Mouse (Mus musculus): ENCODE measurements around the gene Reln.

The Reln gene

GRCm38 (mm10) chr5:22344556-22344975 lies at the start of gene Reln:
TSS of gene Reln (minus strand) at chr5:22344702.
- no peak for DNase-seq (ENCODE audit: low read depth)

DNA sequence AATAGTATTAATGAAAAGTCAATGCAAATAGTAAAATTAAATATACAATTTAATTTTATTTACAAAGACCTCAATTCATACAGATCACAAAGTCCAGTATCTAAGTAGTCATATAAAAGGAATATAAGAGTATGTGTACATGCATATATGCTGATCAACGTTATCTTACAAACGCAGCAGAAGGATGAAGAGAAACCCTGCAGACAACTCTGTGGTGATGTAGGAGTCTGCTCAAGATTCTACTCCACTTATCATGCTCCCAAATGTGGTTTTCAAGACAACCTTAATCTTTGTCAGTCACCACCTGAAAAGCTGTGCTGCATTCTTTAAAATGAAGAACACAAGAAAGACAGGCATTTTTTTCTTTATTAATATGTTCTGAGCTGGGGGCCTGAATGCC lies 44.0 kb upstream of the Reln start:
- no peak for DNase-seq (ENCODE audit: low read depth)

DNA sequence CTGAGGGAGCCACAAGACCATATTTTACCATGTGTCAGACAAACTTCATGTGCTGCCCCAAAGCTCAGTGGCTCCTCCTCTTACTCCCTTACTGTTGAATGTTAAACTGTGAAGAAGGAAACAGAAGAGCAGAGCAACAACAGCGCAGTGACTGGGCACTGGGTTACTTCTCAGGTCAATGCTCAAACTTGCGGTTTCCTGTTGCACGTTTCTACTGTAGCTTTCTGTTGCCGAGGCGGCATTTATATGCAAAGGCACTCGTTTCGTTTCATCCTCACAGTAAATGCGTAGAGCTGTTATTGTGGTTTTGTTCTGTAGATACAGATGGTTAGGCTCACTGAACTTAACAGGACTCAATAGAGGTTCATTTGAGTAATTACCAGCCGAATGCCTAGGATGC lies 16.0 kb upstream of the Reln start:
- no peak for DNase-seq (ENCODE audit: low read depth)

DNA sequence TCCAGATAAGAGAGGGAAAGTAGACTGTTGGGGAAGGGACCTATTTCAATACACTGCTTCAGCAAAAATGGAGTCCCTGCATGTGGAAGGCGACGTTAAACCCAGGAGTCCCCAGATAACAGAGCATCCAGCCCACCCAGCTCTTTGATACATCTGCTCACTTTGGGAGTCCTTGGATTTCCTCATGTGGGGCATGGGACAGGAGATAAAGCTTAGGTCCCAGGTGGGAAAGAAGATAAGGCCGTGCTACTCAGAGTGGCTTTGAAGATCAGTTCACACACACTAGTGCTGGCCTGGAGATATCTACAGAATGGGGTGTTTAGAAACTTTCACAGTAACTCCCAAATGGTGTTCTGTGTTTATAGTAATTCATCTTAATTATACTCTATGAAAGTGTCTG lies 3.9 kb upstream of the Reln start:
- peak; percentile 51 for DNase-seq (ENCODE audit: low read depth)

DNA sequence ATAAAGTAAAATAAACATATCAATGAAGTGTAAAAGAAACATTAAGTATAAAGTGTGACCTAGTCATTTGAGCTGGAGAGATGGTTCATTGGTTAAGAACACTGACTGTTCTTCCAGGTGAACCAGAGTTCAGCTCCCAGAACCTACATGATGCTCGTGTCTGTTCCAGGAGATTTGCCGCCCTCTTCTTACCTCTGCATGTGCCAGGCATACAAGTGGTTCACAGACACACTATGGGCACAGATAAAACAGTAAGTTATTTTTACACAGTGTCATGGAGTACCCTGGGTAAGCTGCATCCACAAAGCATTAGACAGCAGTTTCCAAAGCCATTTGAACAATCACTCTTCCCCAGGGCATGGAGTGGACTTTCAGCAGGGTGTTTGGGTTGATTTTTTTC lies 3.2 kb upstream of the Reln start:
- no peak for DNase-seq (ENCODE audit: low read depth)

DNA sequence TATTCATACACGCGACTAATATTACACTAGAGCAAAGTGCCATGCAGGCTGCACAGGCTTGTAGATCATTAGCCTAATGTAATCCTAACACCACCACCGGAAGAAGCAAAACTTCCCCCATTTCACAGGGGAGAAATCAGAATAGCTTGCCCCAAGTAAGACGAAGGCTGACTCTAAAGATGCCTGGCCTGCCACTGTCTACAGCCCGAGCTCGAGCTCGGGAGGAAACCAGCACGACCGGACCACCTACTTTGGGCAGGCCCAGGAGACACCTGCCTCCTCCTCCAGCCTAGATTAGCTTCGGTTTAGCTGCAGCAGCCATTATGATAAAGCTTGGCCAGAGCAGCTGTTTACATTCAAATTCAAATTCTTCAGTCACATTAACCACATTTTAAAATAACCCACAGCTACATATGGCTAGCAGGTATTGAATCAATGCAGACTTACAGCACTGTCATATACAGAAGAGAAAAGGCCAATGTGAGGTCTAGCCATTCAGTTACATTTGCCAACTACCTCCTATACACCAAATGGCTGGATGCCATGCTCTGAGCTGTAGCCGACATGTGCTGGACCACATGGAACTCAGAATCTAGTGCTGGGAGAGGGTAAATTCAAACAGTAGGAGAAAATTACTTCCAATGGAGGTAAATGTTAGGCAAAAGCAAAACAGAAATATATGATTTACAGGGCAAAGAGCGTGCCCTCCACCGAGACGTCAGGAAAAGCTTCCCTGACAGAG lies 1.6 kb upstream of the Reln start:
- DNase-seq (ENCODE audit: low read depth) = no peak

DNA sequence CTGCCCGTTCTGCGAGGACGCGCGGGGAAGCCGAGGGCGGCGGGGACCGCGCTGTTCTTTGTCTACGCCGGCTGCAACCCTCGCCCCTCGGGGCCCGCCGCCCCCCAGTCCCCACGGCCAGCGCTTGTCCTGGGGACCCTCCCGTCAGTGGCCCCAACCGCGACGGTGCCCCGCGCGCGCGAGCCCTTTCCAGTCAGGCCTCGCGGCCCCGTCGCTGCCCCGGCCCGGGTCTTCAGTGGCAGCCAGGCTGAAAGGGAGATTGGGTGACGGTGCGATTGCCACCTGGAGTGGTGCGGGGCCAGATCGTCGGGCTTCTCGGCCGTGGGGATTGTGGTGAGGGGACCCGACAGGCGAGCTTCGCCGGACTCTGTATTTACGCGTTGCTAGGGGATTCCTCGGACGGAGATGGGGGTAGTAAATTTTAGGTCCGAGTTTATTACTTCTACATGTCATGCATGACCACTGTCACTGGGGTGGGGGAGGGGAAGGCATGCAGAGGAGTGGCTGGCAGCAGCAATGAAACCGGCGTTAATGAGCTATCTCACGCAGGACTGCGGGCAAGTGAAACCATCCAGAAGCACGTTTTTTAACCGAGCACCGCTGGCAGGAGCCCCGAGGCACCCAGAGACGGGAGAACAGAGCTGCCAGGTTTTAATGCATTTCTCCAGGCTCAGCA lies 612 bp upstream of the Reln start:
- no peak for DNase-seq (ENCODE audit: low read depth)

GRCm38 (mm10) chr5:22343843-22344555 lies 503 bp downstream of the Reln start:
- no peak for DNase-seq (ENCODE audit: low read depth)

DNA sequence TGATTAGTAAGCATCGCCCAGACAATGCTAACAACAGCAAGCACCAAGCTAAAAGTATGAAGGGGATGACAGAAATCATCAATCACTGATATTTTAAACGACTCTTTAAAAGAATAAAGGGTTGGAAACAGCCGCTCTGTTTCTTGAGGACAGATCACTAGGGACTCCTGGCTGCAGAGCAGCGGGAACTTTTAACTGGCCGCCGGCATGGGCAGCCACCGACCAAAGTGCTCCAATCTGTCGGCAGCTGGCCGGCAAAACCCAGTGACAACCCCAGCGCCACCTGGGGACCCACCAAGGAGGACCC lies 1.0 kb downstream of the Reln start:
- DNase-seq (ENCODE audit: low read depth) = no peak

GRCm38 (mm10) chr5:22342461-22342860 lies 2.0 kb downstream of the Reln start:
- DNase-seq (ENCODE audit: low read depth) = no peak

DNA sequence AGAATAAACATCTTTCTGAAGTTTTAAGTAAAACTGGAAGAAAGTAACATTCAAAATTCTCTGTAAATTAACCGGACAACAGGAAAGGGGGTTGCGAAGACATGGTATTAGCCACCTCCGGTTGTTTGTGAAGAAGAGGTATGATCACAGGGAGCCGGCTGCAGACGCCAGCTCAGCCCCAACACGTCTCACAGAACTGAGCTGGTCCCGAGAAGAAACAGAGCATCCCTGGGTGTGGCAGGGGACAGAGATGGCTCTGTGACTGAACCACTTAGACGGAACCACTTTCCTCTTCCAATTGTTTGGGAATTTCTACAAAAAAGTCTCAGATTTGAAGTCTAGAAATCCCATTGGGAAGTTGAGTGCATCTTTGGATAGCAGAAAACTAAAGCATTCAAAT lies 3.5 kb downstream of the Reln start:
- DNase-seq (ENCODE audit: low read depth) = no peak

DNA sequence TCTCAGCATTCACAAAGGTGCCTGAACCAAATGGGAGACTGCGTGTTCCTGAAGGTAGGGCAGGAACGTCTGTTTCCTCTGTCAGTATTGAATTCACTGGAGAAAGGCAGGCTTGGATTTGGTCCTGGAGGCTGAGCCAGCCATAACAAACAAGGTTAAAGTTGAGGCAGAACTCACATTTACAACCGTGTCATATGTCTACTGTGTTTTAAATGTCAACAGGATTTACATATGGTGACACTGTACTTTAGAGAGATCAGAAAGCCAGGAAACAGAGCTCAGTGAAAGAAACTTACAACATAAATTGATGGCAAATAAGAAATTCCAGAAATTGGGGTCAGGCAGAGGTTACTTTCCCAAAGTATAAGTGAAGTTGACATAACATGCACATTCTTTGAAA lies 9.1 kb downstream of the Reln start:
- no peak for DNase-seq (ENCODE audit: low read depth)

GRCm38 (mm10) chr5:22330802-22331201 lies 13.7 kb downstream of the Reln start:
- no peak for DNase-seq (ENCODE audit: low read depth)

DNA sequence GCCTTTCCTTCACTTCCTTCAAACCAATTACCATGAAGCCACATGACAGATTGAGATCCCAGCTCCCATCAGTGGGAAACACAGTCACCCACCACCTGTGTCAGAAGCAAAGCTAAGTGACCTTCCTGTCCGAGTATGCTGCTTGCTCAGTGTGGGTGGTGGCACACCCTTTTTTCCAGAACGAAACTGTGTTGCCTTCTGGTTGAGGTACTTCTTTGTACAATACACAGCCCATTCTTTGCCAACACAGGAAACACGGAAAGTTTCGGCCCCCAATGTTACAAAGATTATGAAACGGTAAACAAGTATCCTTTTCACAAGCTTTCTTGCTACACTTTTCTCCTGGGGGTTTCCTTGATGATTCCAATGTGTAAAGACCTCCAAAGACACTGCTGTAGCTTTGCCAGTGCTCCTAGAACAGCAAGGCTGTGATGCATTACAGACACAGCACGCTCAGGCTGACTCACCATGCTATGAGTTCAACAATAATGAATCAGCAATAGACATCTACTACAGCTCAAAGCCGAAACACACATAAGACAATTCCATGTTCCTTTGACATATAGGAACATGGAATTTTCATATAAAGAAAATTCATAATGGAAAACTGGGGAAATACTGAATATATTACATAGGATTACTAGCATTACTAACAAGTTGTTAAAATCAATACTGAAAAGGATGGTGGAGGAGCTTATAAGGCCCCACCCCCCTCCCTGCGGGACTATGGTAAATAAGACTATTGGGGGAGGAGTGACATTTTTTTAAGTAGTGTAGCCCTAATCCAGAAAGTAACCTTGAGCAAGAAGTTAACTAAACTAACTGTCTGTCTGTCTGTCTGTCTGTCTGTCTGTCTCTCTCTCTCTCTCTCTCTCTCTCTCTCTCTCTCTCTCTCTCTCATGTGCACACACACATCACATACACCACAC lies 15.8 kb downstream of the Reln start:
- no peak for DNase-seq (ENCODE audit: low read depth)

- no peak for DNase-seq (ENCODE audit: low read depth)
Observed at GRCm38 (mm10) chr5:22327170-22327569, 17.3 kb downstream of the Reln start.

- DNase-seq (ENCODE audit: low read depth) = no peak
Observed at GRCm38 (mm10) chr5:22323801-22324200, 20.7 kb downstream of the Reln start.

DNA sequence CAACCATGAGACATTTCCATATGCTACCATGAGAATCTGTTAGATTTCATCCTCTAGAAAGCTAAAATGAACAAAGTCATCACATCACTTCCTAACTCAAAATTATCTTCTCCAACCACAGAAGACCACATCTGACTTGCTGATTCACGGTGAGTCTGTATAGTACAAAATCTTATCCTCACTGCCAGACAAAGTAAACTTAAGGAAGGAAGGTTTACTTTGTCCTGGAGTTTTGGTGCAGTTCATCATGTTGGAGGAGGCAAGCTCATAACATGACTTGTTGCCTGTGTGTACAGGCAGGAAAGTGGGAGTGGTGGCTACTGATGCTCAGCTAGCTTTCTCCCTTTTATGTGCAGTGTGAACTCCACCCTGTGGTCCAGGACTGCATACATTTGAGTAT lies 26.7 kb downstream of the Reln start:
- DNase-seq (ENCODE audit: low read depth) = no peak

DNA sequence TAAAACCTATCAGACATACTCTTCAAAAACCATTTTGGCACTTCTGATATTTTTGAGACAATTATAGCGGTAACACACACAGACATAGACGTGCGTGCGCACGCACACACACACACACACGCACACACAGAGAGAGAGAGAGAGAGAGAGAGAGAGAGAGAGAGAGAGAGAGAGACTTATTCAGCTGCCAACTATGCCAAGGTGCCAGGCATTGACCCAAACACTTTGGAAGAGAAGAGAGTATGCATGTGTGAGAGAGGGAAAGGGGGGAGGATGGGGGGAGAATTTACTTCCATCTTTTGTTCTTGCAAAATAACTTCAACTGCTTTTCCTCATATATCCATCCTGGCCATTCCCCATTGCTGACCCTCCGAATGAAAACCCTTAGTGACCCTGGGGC lies 28.0 kb downstream of the Reln start:
- no peak for DNase-seq (ENCODE audit: low read depth)

DNA sequence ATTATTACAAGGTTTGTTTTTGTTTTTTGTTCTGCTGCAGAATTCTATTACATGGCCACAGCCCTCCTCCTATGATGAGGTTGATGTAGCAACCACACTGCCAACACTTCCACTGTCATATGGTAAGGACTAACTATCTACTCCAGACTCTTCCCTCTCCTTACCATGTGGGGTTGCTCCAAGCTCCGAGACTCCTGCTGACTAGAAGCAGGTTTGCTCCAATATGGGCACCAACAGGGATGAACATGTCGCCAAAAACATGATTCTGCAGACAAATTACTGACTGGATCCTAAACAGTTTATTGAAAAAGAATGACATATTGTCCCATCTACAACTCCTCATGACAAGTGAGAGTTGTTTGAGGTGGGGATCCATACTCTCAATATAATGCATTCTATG lies 28.5 kb downstream of the Reln start:
- no peak for DNase-seq (ENCODE audit: low read depth)

DNA sequence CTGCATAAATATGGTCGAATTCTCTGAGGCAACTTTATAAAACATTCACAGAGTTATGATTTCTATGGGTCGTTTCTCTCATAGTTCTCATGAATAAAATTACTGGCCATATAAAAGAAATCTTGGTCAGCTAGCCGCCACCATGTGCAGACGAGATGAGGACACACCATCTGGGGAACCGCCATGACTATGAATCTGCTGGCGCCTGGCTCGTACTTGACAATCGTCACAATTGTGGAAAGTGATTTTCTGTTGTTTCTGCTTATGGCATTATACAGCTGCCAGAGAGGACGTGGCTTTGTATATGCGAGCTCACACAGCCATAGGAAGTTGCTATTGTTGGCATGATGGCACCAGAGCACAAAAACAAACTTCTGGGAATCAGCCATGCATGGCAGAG lies 31.5 kb downstream of the Reln start:
- DNase-seq (ENCODE audit: low read depth) = no peak

- DNase-seq (ENCODE audit: low read depth) = no peak
Observed at GRCm38 (mm10) chr5:22311046-22311445, 33.5 kb downstream of the Reln start.

DNA sequence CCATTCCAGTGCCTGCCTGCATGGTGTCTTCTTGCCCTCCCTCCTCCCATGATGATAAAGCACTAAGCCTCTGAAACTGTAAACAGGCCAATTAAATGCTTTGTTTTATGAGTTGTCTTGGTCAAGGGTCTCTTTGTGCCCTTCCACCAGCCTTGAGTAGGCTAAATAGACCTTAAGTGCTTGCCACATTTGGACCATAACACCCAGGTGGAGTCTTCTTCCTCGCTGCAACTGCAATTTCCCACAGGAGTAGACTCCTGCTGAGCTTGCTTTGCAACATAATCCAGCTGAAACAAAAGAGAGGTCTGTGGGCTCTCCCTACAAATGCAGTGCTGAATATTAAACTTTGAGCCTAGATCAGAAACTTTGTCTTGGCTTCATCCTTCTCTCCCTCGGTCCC lies 35.5 kb downstream of the Reln start:
- DNase-seq (ENCODE audit: low read depth) = no peak
